Mouse (Mus musculus) adipocyte (in vitro differentiated cells): Measurements from ENCODE around the gene Pin1.
"Not testable (repeated sequence)": the region's sequence is repeated elsewhere in the genome, so short reads cannot be mapped to it uniquely, and the experiment has no call there.

Experiments
- DNase-seq: peaks from one replicate; pipeline ENCODE4 v3.0.0-alpha.2; 2016; ENCODE audit warnings: low spot score

Pin1 gene

GRCm38 (mm10) chr9:20662325-20662724, 10.4 kb downstream of the Pin1 start:
- peak; percentile 67 for DNase-seq

GRCm38 (mm10) chr9:20662874-20663273, 11.0 kb downstream of the Pin1 start:
- no peak for DNase-seq

- no peak for DNase-seq
These were observed 12.1 kb downstream of the Pin1 start for GRCm38 (mm10) chr9:20663956-20664355.

GRCm38 (mm10) chr9:20664366-20664765, 12.5 kb downstream of the Pin1 start:
- DNase-seq, result no peak

- DNase-seq, result no peak
These were observed 13.2 kb downstream of the Pin1 start for GRCm38 (mm10) chr9:20664982-20665637.

- DNase-seq, result no peak
These were observed 14.0 kb downstream of the Pin1 start for GRCm38 (mm10) chr9:20665925-20666324.

GRCm38 (mm10) chr9:20666510-20667034, 14.7 kb downstream of the Pin1 start:
- no peak for DNase-seq

- DNase-seq, result no peak
These were observed 16.2 kb downstream of the Pin1 start for GRCm38 (mm10) chr9:20668065-20668464.

GRCm38 (mm10) chr9:20672047-20672446, 20.2 kb downstream of the Pin1 start:
- DNase-seq, result no peak

GRCm38 (mm10) chr9:20677892-20678291, 26.0 kb downstream of the Pin1 start:
- DNase-seq, result no peak

GRCm38 (mm10) chr9:20680378-20680958, 28.6 kb downstream of the Pin1 start:
- no peak for DNase-seq

- no peak for DNase-seq
These were observed 29.9 kb downstream of the Pin1 start for GRCm38 (mm10) chr9:20681546-20682388.

- DNase-seq, result no peak
These were observed 30.5 kb downstream of the Pin1 start for GRCm38 (mm10) chr9:20682389-20682722.

- no peak for DNase-seq
These were observed 33.4 kb downstream of the Pin1 start for GRCm38 (mm10) chr9:20685081-20685861.

GRCm38 (mm10) chr9:20689403-20689802, 37.5 kb downstream of the Pin1 start:
- DNase-seq, result no peak

- no peak for DNase-seq
These were observed 38.0 kb downstream of the Pin1 start for GRCm38 (mm10) chr9:20689913-20690312.

- not testable (repeated sequence) for DNase-seq
These were observed 38.6 kb downstream of the Pin1 start for GRCm38 (mm10) chr9:20690449-20690848.

GRCm38 (mm10) chr9:20692863-20693262, 41.0 kb downstream of the Pin1 start:
- no peak for DNase-seq

GRCm38 (mm10) chr9:20694721-20695235, 42.9 kb downstream of the Pin1 start:
- DNase-seq, result no peak

GRCm38 (mm10) chr9:20696107-20696712, 44.3 kb downstream of the Pin1 start:
- no peak for DNase-seq

GRCm38 (mm10) chr9:20697466-20697865, 45.6 kb downstream of the Pin1 start:
- no peak for DNase-seq
